10 mouse cellular contexts compared by ENCODE assay signal in the genomic region with DNA sequence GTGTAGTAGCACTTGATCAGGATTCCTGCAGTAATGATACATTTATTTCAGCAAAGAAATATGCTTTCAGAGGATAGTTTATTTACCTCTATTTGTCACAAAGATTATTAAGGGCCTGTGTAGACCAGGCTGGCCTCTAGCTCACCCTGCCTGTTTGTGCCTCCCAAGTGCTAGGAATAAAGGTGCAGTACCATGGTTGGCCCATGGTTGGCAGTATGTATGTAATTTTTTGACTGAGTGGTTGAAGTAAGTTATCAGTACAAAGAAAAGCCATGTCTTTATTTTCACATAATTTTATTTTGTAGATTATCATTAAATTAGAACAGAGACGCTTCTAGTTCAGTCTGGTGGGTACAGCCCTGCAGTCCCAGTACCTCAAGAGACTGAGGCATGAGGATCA.
DNase-seq lines count a peak whose midpoint lies in the region; ATAC-seq and TF ChIP-seq lines count a peak whose summit lies in the region.
"Had no signal": no experiment of that assay in that cellular context is flagged by ENCODE, and none has a peak within 500 bp of the region (broad histone marks: within the 10 kb centered on the region; RNA-seq: fewer than 3 reads in every experiment).

No protein-coding gene starts in this region.

- TF ChIP-seq CTCF in layer of hippocampus, adult 2 months (conservative IDR thresholded peaks at IDR 0.05) = peak; percentile 81
- peak; percentile 60 for TF ChIP-seq CTCF in midbrain, postnatal 0 days (IDR thresholded peaks at IDR 0.05)
- peak; percentile 36; the same call in 1 of the 2 replicates for TF ChIP-seq CTCF in brain, embryonic 14.5 days (IDR thresholded peaks at IDR 0.05; ENCODE audit: borderline replicate concordance, extremely low read depth, insufficient read depth, insufficient read length)

- H3K27me3 ChIP-seq in embryonic facial prominence, embryonic 11.5 days (ENCODE audit: control insufficient read depth, insufficient read depth, low read length) = no peaks in the 10 kb centered on the region
- H3K27me3 ChIP-seq in embryonic facial prominence, embryonic 10.5 days (replicated peaks; ENCODE audit: low read depth, poor library complexity, severe bottlenecking) = no peaks in the 10 kb centered on the region
- no peaks in the 10 kb centered on the region for H3K27me3 ChIP-seq in midbrain, postnatal 0 days (ENCODE audit: insufficient read depth, low read length)
- no peaks in the 10 kb centered on the region for H3K27me3 ChIP-seq in midbrain, embryonic 11.5 days (ENCODE audit: control insufficient read depth, insufficient read depth, low read length)

- no peak overlapping the region for H3K4me3 ChIP-seq in embryonic facial prominence, embryonic 11.5 days (ENCODE audit: low read depth, low read length)
- no peak overlapping the region for H3K4me3 ChIP-seq in embryonic facial prominence, embryonic 10.5 days
- H3K4me3 ChIP-seq in layer of hippocampus, adult 2 months = no peak overlapping the region
- H3K4me3 ChIP-seq in midbrain, postnatal 0 days (ENCODE audit: low read depth, low read length) = no peak overlapping the region
- H3K4me3 ChIP-seq in midbrain, embryonic 11.5 days (ENCODE audit: low read depth, low read length) = no peak overlapping the region

- no peak for ATAC-seq in embryonic facial prominence, embryonic 11.5 days (replicated peaks; ENCODE audit: insufficient number of reproducible peaks, low FRiP score, low TSS enrichment, low read depth)
- ATAC-seq in midbrain, postnatal 0 days (ENCODE audit: low FRiP score) = no peak
- ATAC-seq in midbrain, embryonic 11.5 days (ENCODE audit: low FRiP score) = no peak
- ATAC-seq in erythroid progenitor cell, adult 5-6 weeks (replicated peaks; ENCODE audit: low FRiP score, poor library complexity, severe bottlenecking) = no peak

- no peaks in the 10 kb centered on the region for H3K9me3 ChIP-seq in embryonic facial prominence, embryonic 11.5 days (replicated peaks; ENCODE audit: control insufficient read depth, low read length)
- no peaks in the 10 kb centered on the region for H3K9me3 ChIP-seq in embryonic facial prominence, embryonic 10.5 days
- H3K9me3 ChIP-seq in midbrain, postnatal 0 days (ENCODE audit: low read length) = no peaks in the 10 kb centered on the region
- no peaks in the 10 kb centered on the region for H3K9me3 ChIP-seq in midbrain, embryonic 11.5 days (ENCODE audit: control insufficient read depth, low read length)

- no peaks in the 10 kb centered on the region for H3K36me3 ChIP-seq in embryonic facial prominence, embryonic 11.5 days (replicated peaks; ENCODE audit: control insufficient read depth, insufficient read depth, low read depth, low read length)
- H3K36me3 ChIP-seq in embryonic facial prominence, embryonic 10.5 days (replicated peaks) = no peaks in the 10 kb centered on the region
- H3K36me3 ChIP-seq in midbrain, postnatal 0 days (ENCODE audit: insufficient read depth, low read length) = no peaks in the 10 kb centered on the region
- no peaks in the 10 kb centered on the region for H3K36me3 ChIP-seq in midbrain, embryonic 11.5 days (ENCODE audit: control insufficient read depth, insufficient read depth, low read length)

- H3K4me1 ChIP-seq in embryonic facial prominence, embryonic 11.5 days (ENCODE audit: control insufficient read depth, insufficient read depth, low read length) = no peaks in the 10 kb centered on the region
- peaks cover 6% of the 10 kb centered on the region; the same call in 1 of the 2 replicates for H3K4me1 ChIP-seq in embryonic facial prominence, embryonic 10.5 days
- H3K4me1 ChIP-seq in midbrain, postnatal 0 days (ENCODE audit: insufficient read depth, low read length) = no peaks in the 10 kb centered on the region
- no peaks in the 10 kb centered on the region for H3K4me1 ChIP-seq in midbrain, embryonic 11.5 days (ENCODE audit: control insufficient read depth, insufficient read depth, low read length)

- WGBS in embryonic facial prominence, embryonic 11.5 days = 80% methylated on average over 1 of the region's 1 CpGs
- 88% methylated on average over 1 of the region's 1 CpGs for WGBS in embryonic facial prominence, embryonic 10.5 days
- WGBS in midbrain, postnatal 0 days = 86% methylated on average over 1 of the region's 1 CpGs
- 91% methylated on average over 1 of the region's 1 CpGs for WGBS in midbrain, embryonic 11.5 days

- H3K27ac ChIP-seq in embryonic facial prominence, embryonic 11.5 days (replicated peaks; ENCODE audit: low read depth, low read length) = no peak overlapping the region
- no peak overlapping the region for H3K27ac ChIP-seq in embryonic facial prominence, embryonic 10.5 days (replicated peaks)
- H3K27ac ChIP-seq in layer of hippocampus, adult 2 months = no peak overlapping the region
- no peak overlapping the region for H3K27ac ChIP-seq in midbrain, postnatal 0 days (ENCODE audit: low read depth, low read length)
- no peak overlapping the region for H3K27ac ChIP-seq in midbrain, embryonic 11.5 days (ENCODE audit: low read depth, low read length)
- H3K27ac ChIP-seq: liver, embryonic 14.5 days had no signal

- H3K9ac ChIP-seq in embryonic facial prominence, embryonic 11.5 days (replicated peaks; ENCODE audit: low read length) = no peak overlapping the region
- no peak overlapping the region for H3K9ac ChIP-seq in midbrain, postnatal 0 days (replicated peaks; ENCODE audit: low read length, poor library complexity, severe bottlenecking)
- H3K9ac ChIP-seq in midbrain, embryonic 11.5 days (ENCODE audit: low read length) = no peak overlapping the region
- H3K9ac ChIP-seq: liver, embryonic 14.5 days had no signal

- no peak for TF ChIP-seq POLR2A in brain, embryonic 14.5 days (IDR thresholded peaks at IDR 0.05; ENCODE audit: borderline replicate concordance, extremely low read depth, insufficient read depth, insufficient read length, poor library complexity, severe bottlenecking)

- DNase-seq in embryonic facial prominence, embryonic 11.5 days (ENCODE audit: low spot score) = peak; percentile 30
- DNase-seq in embryonic facial prominence, embryonic 10.5 days (ENCODE audit: low spot score) = no peak
- DNase-seq in layer of hippocampus, adult 2 months (ENCODE audit: low spot score in 2 of 2) = peak in 1 of 2 experiments; percentile 42
- no peak for DNase-seq in layer of hippocampus, adult 9-10 months (ENCODE audit: low spot score)
- DNase-seq in midbrain, postnatal 0 days (ENCODE audit: low spot score) = no peak
- no peak for DNase-seq in midbrain, embryonic 11.5 days (ENCODE audit: low spot score, missing footprints)
- DNase-seq in brain, embryonic 14.5 days (ENCODE audit: low read depth) = no peak
- DNase-seq: embryo, embryonic 11 days had no signal

- no peak overlapping the region for H3K4me2 ChIP-seq in embryonic facial prominence, embryonic 11.5 days (ENCODE audit: low read depth, low read length)
- H3K4me2 ChIP-seq in midbrain, postnatal 0 days (ENCODE audit: low read depth, low read length, poor library complexity, severe bottlenecking) = no peak overlapping the region
- H3K4me2 ChIP-seq in midbrain, embryonic 11.5 days = no peak overlapping the region
